Mouse (Mus musculus): ENCODE data around the gene Anapc7. TPM values are rescaled to one million over a fixed set of nuclear protein-coding genes. Genes with fewer than 3 reads are reported as not detected.

Gene Anapc7
- total and polyA plus RNA-seq, 3 experiments: 39.9 to 49.7 TPM; not detected in 1

- no peak overlapping the region for H3K9ac ChIP-seq (ENCODE audit: control insufficient read depth, low read depth, low read length, poor library complexity, severe bottlenecking)
- no peaks in the 10 kb centered on the region for H3K79me2 ChIP-seq (ENCODE audit: control insufficient read depth, insufficient read depth, low read length, poor library complexity)
- no peaks in the 10 kb centered on the region for H3K27me3 ChIP-seq (ENCODE audit: control insufficient read depth in 1 of 2, insufficient read depth in 2 of 2, low read length in 2 of 2)
- DNase-seq (ENCODE audit: low read depth, low spot score): no peak
- no peaks in the 10 kb centered on the region for H3K9me3 ChIP-seq (replicated peaks; ENCODE audit: insufficient read depth, low read length)
- H3K36me3 ChIP-seq (ENCODE audit: control insufficient read depth in 1 of 2, insufficient read depth in 2 of 2, low read length in 2 of 2): peaks cover 0 to 4% of the 10 kb centered on the region in 2 experiments; a peak in 2 of 4 replicates
- H3K4me3 ChIP-seq (ENCODE audit: control insufficient read depth in 1 of 2, insufficient read depth in 1 of 2, low read depth in 2 of 2, low read length in 2 of 2): no peak overlapping the region
- peaks cover 0 to 4% of the 10 kb centered on the region in 2 experiments; a peak in 1 of 4 replicates for H3K4me1 ChIP-seq (ENCODE audit: control insufficient read depth in 1 of 2, insufficient read depth in 2 of 2, low read length in 2 of 2)
- no peak for TF ChIP-seq NELFE (IDR thresholded peaks at IDR 0.05; ENCODE audit: low read depth, low read length)
- TF ChIP-seq MAFK (IDR thresholded peaks at IDR 0.05; ENCODE audit: borderline replicate concordance, low read depth, low read length): no peak
- no peak overlapping the region for H3K27ac ChIP-seq (ENCODE audit: control insufficient read depth, low read depth, low read length)
These were observed 8.7 kb upstream of the Anapc7 start for GRCm38 (mm10) chr5:122412826-122413225.

GRCm38 (mm10) chr5:122414351-122414750 lies 7.1 kb upstream of the Anapc7 start:
- Histone ChIP-seq H3K27ac (ENCODE audit: control insufficient read depth, low read depth, low read length) (no peak overlapping the region), H3K4me3 (ENCODE audit: control insufficient read depth in 1 of 2, insufficient read depth in 1 of 2, low read depth in 2 of 2, low read length in 2 of 2) (no peak overlapping the region), H3K36me3 (ENCODE audit: control insufficient read depth in 1 of 2, insufficient read depth in 2 of 2, low read length in 2 of 2) (peaks cover 0 to 2% of the 10 kb centered on the region in 2 experiments; a peak in 2 of 4 replicates), H3K79me2 (ENCODE audit: control insufficient read depth, insufficient read depth, low read length, poor library complexity) (no peaks in the 10 kb centered on the region), H3K9me3 (replicated peaks; ENCODE audit: insufficient read depth, low read length) (no peaks in the 10 kb centered on the region), H3K27me3 (ENCODE audit: control insufficient read depth in 1 of 2, insufficient read depth in 2 of 2, low read length in 2 of 2) (no peaks in the 10 kb centered on the region), H3K4me1 (ENCODE audit: control insufficient read depth in 1 of 2, insufficient read depth in 2 of 2, low read length in 2 of 2) (peaks cover 0 to 4% of the 10 kb centered on the region in 2 experiments; a peak in 1 of 4 replicates), H3K9ac (ENCODE audit: control insufficient read depth, low read depth, low read length, poor library complexity, severe bottlenecking) (no peak overlapping the region)
- no peak for TF ChIP-seq ELF1 (IDR thresholded peaks at IDR 0.05; ENCODE audit: low read depth, low read length)
- TF ChIP-seq SIN3A (IDR thresholded peaks at IDR 0.05; ENCODE audit: low read length): no peak
- no peak for TF ChIP-seq MEF2A (IDR thresholded peaks at IDR 0.05; ENCODE audit: extremely low read depth, insufficient replicate concordance, low read depth, low read length, poor library complexity, severe bottlenecking)
- TF ChIP-seq HCFC1 (IDR thresholded peaks at IDR 0.05; ENCODE audit: low read depth, low read length): no peak
- no peak for TF ChIP-seq TAL1 (IDR thresholded peaks at IDR 0.05; ENCODE audit: low read length)
- no peak for TF ChIP-seq POLR2AphosphoS2 (IDR thresholded peaks at IDR 0.05; ENCODE audit: low read length)
- DNase-seq (ENCODE audit: low read depth, low spot score): no peak

GRCm38 (mm10) chr5:122415465-122415864 lies 6.0 kb upstream of the Anapc7 start:
- no peaks in the 10 kb centered on the region for H3K27me3 ChIP-seq (ENCODE audit: control insufficient read depth in 1 of 2, insufficient read depth in 2 of 2, low read length in 2 of 2)
- no peaks in the 10 kb centered on the region for H3K79me2 ChIP-seq (ENCODE audit: control insufficient read depth, insufficient read depth, low read length, poor library complexity)
- no peak overlapping the region for H3K4me3 ChIP-seq (ENCODE audit: control insufficient read depth in 1 of 2, insufficient read depth in 1 of 2, low read depth in 2 of 2, low read length in 2 of 2)
- no peak overlapping the region for H3K27ac ChIP-seq (ENCODE audit: control insufficient read depth, low read depth, low read length)
- H3K4me1 ChIP-seq (ENCODE audit: control insufficient read depth in 1 of 2, insufficient read depth in 2 of 2, low read length in 2 of 2): peaks cover 0 to 4% of the 10 kb centered on the region in 2 experiments; a peak in 1 of 4 replicates
- no peaks in the 10 kb centered on the region for H3K9me3 ChIP-seq (replicated peaks; ENCODE audit: insufficient read depth, low read length)
- no peak overlapping the region for H3K9ac ChIP-seq (ENCODE audit: control insufficient read depth, low read depth, low read length, poor library complexity, severe bottlenecking)
- no peak for DNase-seq (ENCODE audit: low read depth, low spot score)
- no peak for TF ChIP-seq RAD21 (IDR thresholded peaks at IDR 0.05; ENCODE audit: low read depth, low read length)
- no peak for TF ChIP-seq ZMIZ1 (IDR thresholded peaks at IDR 0.05; ENCODE audit: low read depth, low read length)
- TF ChIP-seq ELF1 (IDR thresholded peaks at IDR 0.05; ENCODE audit: low read depth, low read length): no peak
- no peak for TF ChIP-seq E2F4 (IDR thresholded peaks at IDR 0.05; ENCODE audit: borderline replicate concordance, low read depth, low read length)
- TF ChIP-seq USF1 (IDR thresholded peaks at IDR 0.05; ENCODE audit: low read depth, low read length): no peak
- TF ChIP-seq MXI1 (IDR thresholded peaks at IDR 0.05; ENCODE audit: low read depth, low read length): no peak
- no peak for TF ChIP-seq CHD1 (IDR thresholded peaks at IDR 0.05; ENCODE audit: low read depth, low read length)
- TF ChIP-seq SIN3A (IDR thresholded peaks at IDR 0.05; ENCODE audit: low read length): no peak
- no peak for TF ChIP-seq NELFE (IDR thresholded peaks at IDR 0.05; ENCODE audit: low read depth, low read length)
- TF ChIP-seq SMC3 (IDR thresholded peaks at IDR 0.05; ENCODE audit: low read depth, low read length): no peak
- no peak for TF ChIP-seq BHLHE40 (IDR thresholded peaks at IDR 0.05; ENCODE audit: borderline replicate concordance, low read depth, low read length)
- no peak for TF ChIP-seq USF2 (IDR thresholded peaks at IDR 0.05; ENCODE audit: borderline replicate concordance in 1 of 2, insufficient read depth in 1 of 2, low read depth in 1 of 2, low read length in 2 of 2)
- no peak for TF ChIP-seq MYB (IDR thresholded peaks at IDR 0.05; ENCODE audit: low read depth, low read length)
- TF ChIP-seq ZNF384 (IDR thresholded peaks at IDR 0.05; ENCODE audit: low read depth, low read length): no peak
- TF ChIP-seq HCFC1 (IDR thresholded peaks at IDR 0.05; ENCODE audit: low read depth, low read length): no peak
- no peak for TF ChIP-seq GABPA (IDR thresholded peaks at IDR 0.05; ENCODE audit: low read depth, low read length)
- TF ChIP-seq RCOR1 (IDR thresholded peaks at IDR 0.05; ENCODE audit: low read depth, low read length): no peak
- no peak for TF ChIP-seq NRF1 (IDR thresholded peaks at IDR 0.05; ENCODE audit: insufficient read depth, low read depth, low read length, poor library complexity, severe bottlenecking)
- TF ChIP-seq KAT2A (conservative IDR thresholded peaks at IDR 0.05; ENCODE audit: low read depth, low read length): no peak
- no peak for TF ChIP-seq POLR2A (IDR thresholded peaks at IDR 0.05; ENCODE audit: control insufficient read depth in 1 of 2, insufficient read depth in 1 of 2, low read depth in 1 of 2, low read length in 2 of 2, poor library complexity in 1 of 2)
- peaks cover 0 to 2% of the 10 kb centered on the region in 2 experiments; a peak in 1 of 4 replicates for H3K36me3 ChIP-seq (ENCODE audit: control insufficient read depth in 1 of 2, insufficient read depth in 2 of 2, low read length in 2 of 2)
